Mouse (Mus musculus) heart, adult 18-20 months (tissue): Measurements from ENCODE around the gene Trim52. TPM values are rescaled to one million over a fixed set of nuclear protein-coding genes. Genes with fewer than 3 reads are reported as not detected.
"Not testable (repeated sequence)": the region's sequence is repeated elsewhere in the genome, so short reads cannot be mapped to it uniquely, and the experiment has no call there.

Experiments
- DNase-seq, 2 experiments: peaks; one replicate each; pipeline ENCODE4 v3.0.0; 2021 to 2022; ENCODE audit warnings: mixed read lengths in 1 of 2
- long read RNA-seq, 2 experiments: library from polyadenylated mRNA; stranded (forward); transcript quantifications; one replicate each; pipeline ENCODE4 v2.0.0; 2021
- total RNA-seq, 2 experiments: library from RNA; stranded (reverse); gene quantifications; 2 replicates each; pipeline ENCODE4 v1.2.3; 2021

Trim52 gene
- total RNA-seq: not detected
- long read RNA-seq, experiment 1: 0 reads
- long read RNA-seq, experiment 2: 0 reads

DNA sequence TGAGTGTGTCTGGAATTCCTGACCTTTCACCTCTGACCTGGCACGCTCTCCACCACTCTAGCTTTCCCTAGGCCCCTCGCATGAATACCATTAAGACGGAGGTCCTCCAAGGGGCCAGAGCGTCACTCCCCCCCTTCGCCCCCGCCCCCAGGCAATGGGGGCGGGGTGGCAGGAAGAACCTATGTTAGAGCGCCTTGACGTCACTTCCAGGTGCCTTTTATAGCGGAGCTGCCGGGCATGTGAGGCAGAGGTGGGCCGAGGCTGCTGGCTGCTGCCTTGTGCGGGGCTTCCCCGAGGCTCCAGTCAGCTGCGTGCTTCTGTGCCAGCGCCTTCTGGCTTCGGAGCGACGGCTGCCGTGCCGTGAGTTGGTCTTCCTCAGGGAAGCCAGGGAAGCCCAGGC is at the start of gene Trim52:
Gene Trim52 (plus strand): TSS at position 219 of the 400 bp plus-strand sequence.
- DNase-seq: no peak

DNA sequence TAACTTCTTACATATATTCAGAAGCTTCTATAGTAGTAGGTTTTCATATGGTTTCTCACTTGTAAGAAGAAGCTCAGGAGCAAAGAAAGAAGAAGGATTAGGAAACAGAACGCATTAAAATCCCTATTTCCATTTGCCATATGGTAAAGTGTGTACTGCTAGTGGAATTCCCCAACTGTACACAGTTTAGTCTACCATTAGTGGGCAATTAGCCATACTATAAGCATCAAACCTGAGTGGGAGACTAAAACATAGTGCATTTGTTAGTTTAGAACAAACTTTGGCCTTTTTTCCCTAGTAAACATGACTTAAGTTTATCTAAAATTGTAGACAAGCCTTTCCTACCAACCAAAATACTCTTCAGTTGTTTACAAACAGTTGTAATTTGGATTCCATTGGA is 33.4 kb upstream of the Trim52 start:
- no peak for DNase-seq

DNA sequence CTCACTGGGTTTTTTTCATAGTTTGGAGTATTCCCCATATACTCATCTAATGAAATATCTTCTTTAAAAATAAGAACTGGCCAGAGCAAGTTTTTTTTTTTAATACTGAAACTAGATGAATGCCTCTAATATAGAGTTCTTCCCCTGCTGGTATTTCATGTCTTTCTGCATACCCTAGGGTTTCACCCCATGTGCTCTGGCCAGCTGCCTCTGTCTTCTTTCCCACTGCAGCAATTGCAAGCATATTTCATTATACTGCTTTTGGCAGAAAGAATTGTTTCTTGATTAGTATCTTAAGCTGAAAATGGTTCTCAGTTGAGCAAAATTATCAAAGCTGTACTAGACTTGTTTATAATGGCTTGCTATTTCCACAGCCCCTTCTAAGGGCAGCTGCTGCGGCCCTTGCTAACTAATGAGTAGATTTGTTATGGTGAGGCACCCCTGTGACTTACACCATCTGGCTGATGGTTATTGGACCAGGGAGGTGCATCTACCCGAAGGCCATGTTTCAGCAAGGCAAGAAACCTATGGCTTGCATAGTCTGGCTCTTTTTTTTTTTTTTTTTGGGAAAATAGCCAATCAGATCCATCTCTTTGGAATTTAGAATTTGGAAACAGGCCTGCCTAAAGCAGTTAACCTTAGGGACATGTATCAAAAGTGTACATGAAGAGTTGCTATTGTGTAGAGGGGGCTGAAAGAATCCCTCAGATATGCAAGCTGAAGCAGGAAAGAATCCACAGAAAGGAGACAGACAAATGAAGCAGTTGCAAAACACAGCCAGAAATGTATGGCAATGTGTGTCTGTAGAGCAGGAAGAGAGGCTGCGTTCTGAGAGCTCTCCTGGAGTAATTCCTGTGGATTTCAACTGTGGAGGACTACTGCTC is 30.6 kb upstream of the Trim52 start:
- peak; percentile 27 to 43 for DNase-seq

DNA sequence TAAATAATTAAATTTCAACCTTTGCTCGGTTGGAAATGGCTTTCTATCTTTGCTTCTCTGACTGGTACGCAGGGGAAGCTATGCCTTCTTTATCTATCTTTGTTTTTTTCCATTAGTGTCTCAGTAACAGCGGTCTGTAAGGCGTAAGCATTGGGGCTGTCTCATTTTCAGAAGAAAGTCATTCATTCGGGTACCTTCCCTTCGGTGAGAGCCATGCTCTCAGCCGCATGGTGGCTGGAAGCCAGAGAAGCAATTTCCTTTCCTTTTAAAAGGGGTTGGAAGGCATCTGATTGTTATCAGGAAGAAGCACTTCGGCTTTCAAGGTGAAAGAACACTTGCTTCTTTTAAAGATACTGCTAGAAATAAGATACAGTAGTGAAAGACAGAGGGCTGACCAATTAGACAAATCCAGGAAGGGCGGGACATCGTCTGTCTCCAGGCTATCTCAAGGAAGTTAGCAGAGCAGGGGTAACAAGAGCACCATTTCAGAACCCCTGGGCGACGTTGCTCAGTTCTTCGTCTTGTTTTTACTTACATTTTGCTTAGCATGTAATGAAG is 17.4 kb upstream of the Trim52 start:
- no peak for DNase-seq

DNA sequence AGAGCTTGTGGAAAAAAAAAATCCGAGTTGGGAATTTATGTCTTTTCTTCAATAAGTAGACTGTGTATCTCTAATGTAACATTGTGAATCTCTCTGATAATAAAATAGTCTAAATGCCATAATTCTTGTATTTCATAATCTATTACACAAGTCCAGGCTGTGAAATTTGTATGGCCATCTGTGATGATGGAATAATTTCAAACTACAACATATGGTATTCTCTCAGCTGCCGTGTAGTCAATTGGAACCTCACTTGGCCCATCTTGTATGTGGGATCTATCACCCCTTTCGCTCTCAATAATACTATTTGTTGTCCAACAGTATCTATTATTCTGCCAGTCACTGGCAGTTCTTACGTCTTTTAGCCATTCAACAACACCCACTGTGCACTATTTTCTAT is 9.2 kb upstream of the Trim52 start:
- no peak for DNase-seq

DNA sequence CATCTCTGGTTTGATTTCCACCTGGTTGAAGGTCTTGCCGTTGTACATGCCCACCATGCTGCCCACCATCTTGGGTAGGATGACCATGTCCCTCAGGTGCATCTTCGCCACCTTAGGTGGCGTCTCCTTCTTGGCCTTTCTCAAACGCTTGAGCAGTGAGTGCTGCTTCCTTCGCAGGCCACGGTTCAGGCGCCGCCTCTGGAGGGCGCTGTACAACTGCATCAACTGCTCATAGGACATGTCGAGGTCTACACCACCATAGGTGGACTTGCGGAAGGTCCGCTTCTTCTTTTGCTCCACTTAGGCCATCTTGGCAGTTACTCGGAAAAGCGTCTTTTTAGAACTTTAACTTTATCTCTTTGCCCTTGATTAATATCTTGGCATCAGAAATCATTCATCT is 5.1 kb upstream of the Trim52 start:
- no peak for DNase-seq

DNA sequence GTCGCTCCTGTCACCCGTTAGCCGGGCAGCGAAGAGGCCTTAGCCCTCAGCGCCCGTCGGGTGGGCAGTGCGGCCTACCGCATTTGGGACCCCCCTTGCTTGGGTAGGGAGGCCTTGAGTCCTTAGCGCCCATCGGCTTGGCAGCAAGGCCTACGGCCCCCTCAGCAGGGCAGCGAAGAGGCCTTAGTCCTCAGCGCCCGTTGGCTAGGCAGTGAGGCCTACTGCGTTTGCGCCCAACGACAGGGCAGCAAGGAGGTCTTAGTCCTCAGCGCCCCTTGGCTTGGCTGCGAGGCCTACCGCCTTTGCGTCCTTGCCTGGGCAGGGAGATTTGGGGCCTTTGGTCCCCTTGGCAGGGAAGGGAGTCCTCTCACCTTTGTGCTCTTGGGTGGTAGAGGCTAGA is 427 bp downstream of the Trim52 start:
- no peak for DNase-seq

DNA sequence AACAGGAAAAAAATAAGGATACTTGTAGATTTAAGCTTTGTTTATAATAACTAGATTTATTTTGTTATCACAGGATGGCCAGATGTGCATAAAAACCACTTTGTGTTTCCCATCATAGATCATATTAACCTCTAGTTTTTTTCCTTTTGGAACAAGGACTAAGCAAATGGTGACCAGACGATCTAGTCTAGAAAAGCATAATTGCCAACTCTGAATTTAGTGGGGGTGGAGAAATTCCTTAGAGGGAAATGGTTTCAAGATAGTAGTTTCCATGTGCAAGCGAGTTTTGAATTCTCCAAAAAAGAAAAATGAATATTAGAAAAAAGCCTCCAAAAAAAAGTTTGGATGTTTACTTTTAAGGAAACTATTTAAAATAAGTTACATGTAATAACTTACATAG is 13.4 kb downstream of the Trim52 start:
- DNase-seq: peak in 1 of 2 experiments; percentile 6

DNA sequence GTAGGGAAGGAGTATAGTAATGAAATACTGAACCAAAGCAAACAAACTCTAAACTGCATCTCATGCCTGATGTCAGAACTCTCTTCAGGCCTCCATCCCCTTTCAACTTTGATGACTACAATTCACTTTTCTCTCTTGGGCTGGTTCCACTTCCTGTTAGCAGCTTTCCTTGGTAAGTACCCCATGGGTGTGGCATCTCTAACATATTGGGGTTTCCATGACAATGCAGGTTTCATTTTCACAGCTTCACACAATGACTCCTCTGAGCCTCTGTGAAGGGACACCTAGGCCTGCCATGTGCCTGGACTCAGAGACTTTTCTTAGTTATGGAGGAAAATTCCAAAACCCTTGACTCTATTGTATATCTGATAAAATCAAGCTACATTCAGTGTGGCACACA is 30.3 kb downstream of the Trim52 start:
- DNase-seq: no peak

DNA sequence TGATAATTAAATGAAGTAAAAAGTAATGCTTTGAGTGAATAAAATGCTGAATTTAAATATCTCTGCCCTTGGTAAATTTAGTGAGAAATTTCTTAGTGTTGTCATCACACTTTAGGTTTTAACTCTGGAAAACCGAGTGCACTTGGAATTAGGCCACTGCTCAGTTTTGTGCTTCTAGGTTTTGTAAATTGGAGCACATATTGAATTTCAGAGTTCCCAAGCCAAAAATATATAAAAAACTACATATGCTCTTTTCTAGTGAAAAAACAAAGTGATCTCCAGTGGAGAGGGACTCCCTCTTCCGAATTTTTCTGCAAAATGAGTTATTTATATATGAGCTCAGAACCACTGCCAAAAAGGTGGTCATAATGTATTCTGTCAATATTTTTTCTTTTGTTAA is 45.2 kb downstream of the Trim52 start:
- no peak for DNase-seq

DNA sequence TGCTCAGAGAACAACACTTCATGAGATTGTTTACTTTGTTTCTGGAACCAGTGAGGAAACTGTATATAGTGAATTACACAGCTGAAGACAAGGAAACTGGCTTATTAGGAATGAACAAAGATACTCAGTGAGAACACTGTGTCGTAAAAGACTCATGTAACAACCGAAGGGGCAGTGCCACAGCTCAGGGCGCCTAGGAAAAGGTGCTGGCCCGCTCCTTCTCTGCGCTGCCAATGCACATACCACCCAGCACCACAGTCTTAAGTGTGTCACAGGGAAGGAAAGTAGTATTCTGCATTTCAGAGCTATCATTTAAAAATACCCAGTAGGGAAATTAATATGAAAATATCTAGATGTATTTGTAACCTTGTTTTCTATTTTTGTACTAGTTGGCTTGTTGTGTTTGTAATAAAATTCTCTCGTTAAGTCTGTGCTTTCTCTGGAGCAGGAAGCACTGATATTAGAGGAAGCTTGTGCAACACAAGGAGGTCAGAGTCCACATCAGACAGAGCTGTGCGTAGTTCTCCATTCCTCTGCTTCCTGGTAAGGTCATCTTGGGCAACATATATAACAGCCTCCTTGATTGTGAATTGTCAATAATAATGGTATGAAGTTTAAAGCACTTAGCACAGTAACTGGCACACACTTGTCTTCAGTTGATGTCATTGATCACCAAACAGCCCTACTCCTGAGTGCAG is 49.0 kb downstream of the Trim52 start:
- DNase-seq: no peak

DNA sequence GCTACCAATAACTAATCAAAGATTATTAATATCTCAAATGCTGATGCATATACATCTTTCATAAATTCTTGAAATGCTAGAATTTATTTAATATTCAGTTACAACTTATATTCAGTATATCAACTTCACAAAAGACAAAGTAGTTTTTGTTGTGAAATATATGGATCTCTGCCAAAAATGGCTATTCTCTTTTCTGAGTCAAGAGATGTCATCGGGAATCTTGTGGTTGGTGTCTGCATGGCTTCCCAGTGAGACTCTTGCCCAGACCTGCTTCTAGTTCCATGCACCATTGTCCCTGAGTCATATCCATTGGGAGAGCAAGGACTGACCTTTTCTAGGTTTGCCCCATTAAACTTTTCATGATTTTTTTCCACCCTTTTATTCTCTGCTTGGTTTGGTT is 50.5 kb downstream of the Trim52 start:
- DNase-seq: no peak

DNA sequence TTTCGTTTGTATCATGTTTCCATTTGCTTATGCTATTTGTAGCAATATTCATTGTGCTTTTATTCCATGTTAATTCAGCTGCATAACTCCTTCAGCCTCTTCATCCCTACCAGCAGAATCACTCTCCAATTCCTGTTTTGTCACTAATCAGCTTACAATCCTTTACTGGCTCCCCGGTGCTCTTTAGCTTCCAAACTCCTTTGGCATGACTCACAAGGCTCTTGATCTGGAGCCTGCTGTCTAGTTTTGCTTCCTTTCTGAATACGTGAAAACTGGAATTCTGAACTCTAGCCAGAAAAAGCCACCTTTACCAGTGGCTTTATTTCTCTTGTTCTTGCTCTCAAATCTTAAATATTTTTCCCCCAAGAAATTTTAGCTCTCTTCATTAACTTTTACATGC is 56.3 kb downstream of the Trim52 start:
- peak; percentile 16 to 27 for DNase-seq

DNA sequence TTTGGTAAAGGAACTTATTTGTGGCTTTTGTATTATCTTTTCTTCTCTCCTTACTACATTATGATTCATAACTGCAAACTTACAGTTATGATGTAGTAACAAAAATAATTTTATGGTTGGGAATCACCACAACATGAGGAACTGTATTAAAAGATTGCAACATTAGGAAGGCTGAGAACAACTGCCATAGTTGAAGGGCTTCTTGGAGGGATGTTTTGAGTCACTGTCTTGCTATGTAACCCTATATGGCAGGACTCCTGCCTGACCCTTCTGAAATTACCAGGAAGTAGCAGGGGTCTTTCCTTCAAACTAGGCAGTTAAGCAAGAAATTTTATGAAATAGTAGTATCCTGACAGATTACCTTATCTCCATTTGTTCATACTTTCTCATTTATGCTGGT is 57.2 kb downstream of the Trim52 start:
- no peak for DNase-seq

DNA sequence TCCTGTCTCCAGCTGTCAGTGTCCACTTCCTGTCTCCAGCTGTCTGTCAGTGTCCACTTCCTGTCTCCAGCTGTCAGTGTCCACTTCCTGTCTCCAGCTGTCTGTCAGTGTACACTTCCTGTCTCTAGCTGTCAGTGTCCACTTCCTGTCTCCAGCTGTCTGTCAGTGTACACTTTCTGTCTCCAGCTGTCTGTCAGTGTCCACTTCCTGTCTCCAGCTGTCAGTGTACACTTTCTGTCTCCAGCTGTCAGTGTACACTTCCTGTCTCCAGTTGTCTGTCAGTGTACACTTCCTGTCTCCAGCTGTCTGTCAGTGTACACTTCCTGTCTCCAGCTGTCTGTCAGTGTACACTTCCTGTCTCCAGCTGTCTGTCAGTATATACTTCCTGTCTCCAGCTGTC is 57.9 kb downstream of the Trim52 start:
- not testable (repeated sequence) for DNase-seq

DNA sequence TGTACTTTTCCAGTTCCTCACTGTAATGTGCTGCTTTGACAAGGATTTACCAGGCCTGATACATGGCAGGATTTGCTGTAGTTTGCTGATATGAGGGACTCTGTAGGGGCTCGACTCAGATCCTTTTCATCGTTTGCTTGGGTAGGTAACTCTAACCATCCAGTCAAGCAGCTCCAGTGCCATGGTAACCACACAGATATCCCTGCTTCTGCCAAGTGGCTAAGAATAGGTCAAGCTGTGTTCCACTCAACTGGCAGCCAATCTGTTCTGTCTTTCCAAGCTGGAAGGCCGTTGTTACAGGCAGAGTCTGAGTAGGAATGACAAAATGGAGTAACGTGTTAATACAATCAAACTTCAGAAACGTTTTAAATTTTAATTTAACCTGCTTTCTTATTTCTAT is 70.9 kb downstream of the Trim52 start:
- peak; percentile 26 to 47 for DNase-seq

DNA sequence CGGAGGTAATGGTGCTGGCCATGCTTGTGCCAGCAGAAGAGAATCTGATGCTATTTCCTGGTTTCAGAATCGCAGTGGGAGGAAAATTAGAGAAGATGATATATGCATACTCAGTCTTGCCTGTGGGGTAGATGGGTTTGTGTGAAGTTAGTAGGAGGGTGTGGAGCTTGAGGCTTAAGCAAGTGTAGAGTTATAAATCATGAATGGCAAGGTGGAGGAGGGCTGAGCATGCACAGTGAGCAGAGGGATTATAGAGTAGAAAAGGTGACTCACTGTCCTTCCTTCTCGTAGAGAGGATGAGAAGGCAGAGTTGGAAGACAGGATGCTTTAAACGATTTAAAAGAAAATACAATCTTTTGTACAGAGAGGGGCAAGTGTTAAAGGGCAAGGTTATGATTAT is 72.2 kb downstream of the Trim52 start:
- no peak for DNase-seq

DNA sequence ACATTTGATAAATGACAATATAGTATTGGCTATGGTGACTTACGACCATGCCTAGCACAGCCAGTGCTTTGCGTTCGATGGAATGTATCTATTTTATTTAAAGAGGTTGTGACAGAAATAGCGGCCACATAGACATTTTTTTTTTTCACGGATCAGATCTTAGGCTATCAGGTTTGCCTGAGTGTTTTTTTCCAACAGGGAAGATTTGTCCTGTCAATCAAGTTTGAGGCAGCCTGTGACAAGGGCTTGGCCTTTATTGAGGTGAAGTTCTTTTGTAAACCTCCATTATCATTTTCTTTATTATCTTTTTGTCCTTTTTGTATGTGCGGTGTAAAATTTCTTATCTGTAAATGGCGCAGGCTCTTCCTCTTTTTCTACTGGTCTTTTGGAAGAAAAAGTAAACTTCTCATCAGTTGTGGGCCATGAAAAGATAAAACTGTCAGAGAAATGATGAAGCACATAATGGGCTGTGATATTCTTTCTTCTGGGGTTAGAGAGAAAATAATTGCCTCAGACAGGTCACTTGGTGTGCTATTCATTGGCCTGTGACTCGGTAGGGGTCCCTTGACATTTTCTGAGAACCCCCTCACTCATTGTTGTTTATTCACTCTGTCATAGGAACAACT is 73.2 kb downstream of the Trim52 start:
- no peak for DNase-seq

DNA sequence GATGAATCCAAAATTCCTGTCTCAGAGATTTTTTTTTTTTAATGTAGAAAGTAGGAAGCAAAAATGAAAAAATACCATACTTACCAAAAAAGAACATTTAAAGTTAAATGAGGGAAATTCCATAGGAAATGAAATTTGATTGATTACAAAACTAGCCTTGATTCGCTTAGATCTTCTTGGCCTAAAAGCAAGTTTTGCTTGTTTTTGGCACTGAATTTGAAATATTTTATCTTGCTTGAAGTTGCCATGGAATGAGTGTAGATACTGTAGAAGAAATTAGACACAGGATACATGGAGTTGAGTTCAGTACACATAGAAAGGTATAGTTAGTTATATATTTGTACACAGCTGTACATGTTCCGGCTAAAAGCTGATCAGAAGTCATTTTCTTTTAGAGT is 73.7 kb downstream of the Trim52 start:
- no peak for DNase-seq

DNA sequence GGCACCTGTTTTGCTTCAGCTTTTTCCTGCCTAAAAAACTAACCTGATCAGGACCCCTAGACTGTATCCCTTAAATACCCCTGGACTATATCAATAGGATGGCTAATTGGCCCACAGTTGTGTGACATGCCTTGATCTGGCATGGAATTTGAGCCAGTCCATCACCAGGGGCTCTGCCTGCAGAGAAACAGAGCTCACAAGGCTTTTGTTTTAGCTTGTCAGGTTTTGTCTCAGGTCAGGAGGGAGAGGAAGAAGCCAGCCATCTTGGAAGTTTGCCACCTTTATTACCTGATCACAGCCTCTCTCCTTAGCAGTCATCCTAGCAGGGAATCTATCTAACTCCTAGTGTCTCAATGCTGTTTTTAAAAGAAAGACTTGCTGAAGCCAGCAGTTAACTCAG is 74.6 kb downstream of the Trim52 start:
- DNase-seq: no peak

DNA sequence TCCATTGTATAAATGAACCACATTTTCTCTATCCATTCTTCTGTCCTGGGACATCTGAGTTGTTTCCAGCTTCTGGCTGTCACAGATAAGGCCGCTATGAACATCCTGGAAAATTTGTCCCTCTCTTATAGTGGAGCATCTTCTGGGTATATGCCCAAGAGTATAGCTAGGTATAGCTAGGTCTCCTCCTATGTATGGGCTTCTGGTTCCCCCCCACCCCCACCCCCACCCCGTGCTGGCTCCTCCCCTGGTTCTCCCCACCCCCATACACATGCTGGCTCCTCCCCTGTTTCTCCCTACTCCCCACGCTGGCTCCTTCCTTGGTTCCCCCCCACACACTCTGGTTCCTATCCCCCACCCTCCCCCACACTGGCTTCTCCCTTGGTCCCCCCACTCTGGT is 78.0 kb downstream of the Trim52 start:
- no peak for DNase-seq
